Mouse (Mus musculus): Measurements from ENCODE around the gene Atp5g3.

- TF ChIP-seq CTCF (IDR thresholded peaks at IDR 0.05; ENCODE audit: borderline replicate concordance, insufficient read depth, low read length) (no peak), POLR2A (IDR thresholded peaks at IDR 0.05; ENCODE audit: low read depth, low read length) (no peak)
These were observed 2.0 kb downstream of the Atp5g3 start for GRCm38 (mm10) chr2:73909116-73909515.

Measured in embryonic fibroblast, embryonic 13.5 days (primary cell).